23 mouse cellular contexts compared by ENCODE assay signal in the genomic region with DNA sequence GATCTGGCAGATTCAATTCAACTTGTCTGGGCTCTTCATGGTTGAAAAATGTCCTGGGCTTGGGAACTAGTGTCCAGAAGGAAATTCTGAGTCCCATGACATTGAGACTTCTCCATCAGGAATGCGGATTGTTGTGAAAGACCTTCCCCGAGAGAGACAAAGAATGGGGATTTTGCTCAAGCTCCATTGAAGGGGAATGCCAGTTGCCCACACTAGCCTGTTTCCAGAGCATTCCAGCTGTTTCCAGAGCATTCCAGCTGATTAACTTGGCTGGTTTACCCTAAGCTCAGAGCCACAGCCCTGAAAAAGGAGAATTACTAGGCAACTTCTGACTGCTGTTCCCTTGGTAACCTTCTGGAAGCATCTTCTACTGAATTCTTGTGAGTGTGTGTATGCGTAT. TPM values are rescaled to one million over a fixed set of nuclear protein-coding genes. Genes with fewer than 3 reads are reported as not detected.
DNase-seq lines count a peak whose midpoint lies in the region; ATAC-seq and TF ChIP-seq lines count a peak whose summit lies in the region.
"Had no signal": no experiment of that assay in that cellular context is flagged by ENCODE, and none has a peak within 500 bp of the region (broad histone marks: within the 10 kb centered on the region; RNA-seq: fewer than 3 reads in every experiment).

No protein-coding gene starts in this region.

- no peak overlapping the region for H3K4me2 ChIP-seq in lung, embryonic 16.5 days (ENCODE audit: low read depth, low read length)
- H3K4me2 ChIP-seq: hindbrain, embryonic 15.5 days; kidney, embryonic 15.5 days; liver, embryonic 11.5 days; midbrain, embryonic 15.5 days; stomach, embryonic 15.5 days had no signal

- no peak overlapping the region for H3K9ac ChIP-seq in lung, embryonic 16.5 days (ENCODE audit: low read length)
- H3K9ac ChIP-seq: forebrain, postnatal 0 days; hindbrain, embryonic 15.5 days; kidney, embryonic 15.5 days; midbrain, embryonic 15.5 days; stomach, embryonic 15.5 days had no signal

- no peak for TF ChIP-seq POLR2A in lung, adult 2 months (IDR thresholded peaks at IDR 0.05; ENCODE audit: borderline replicate concordance, extremely low read depth, low read depth, low read length)

- H3K9me3 ChIP-seq in lung, embryonic 16.5 days (ENCODE audit: control insufficient read depth, low read length), result no peaks in the 10 kb centered on the region
- H3K9me3 ChIP-seq: hindbrain, embryonic 15.5 days; midbrain, embryonic 15.5 days; stomach, embryonic 15.5 days had no signal

- H3K4me3 ChIP-seq in lung, embryonic 16.5 days (ENCODE audit: low read length), result no peak overlapping the region
- H3K4me3 ChIP-seq in lung, adult 2 months (replicated peaks; ENCODE audit: extremely low read depth, low read depth, low read length), result no peak overlapping the region
- H3K4me3 ChIP-seq: hindbrain, embryonic 15.5 days; kidney, embryonic 15.5 days; midbrain, embryonic 15.5 days; myocyte; stomach, embryonic 15.5 days had no signal

- no peak overlapping the region for H3K27ac ChIP-seq in lung, embryonic 16.5 days (ENCODE audit: low read length)
- H3K27ac ChIP-seq: hindbrain, embryonic 15.5 days; kidney, embryonic 15.5 days; midbrain, embryonic 15.5 days; stomach, embryonic 15.5 days had no signal

- peak; percentile 47 for DNase-seq in gastrocnemius, postnatal 25 days
- DNase-seq in gastrocnemius, adult 8-10 months (ENCODE audit: low spot score in 2 of 2), result no peak
- no peak for DNase-seq in lung, adult 2 months
- DNase-seq in fibroblast of lung, adult 2 months (ENCODE audit: low read depth), result peak; percentile 75
- DNase-seq in skeletal muscle tissue, adult 2 months (ENCODE audit: low read depth, low spot score), result peak; percentile 68
- DNase-seq in right cerebral cortex, postnatal 14 days, result no peak
- DNase-seq: adrenal gland, adult 2 months; cerebellum, adult 8-10 months; forebrain, postnatal 0 days; gastrocnemius, postnatal 36 days; kidney, postnatal 4 days; layer of hippocampus, adult 9-11 months; right cerebral cortex, postnatal 25 days; thymus, adult 18-20 months had no signal

- H3K27me3 ChIP-seq in lung, embryonic 16.5 days (ENCODE audit: control insufficient read depth, insufficient read depth, low read depth, low read length), result no peaks in the 10 kb centered on the region
- H3K27me3 ChIP-seq: hindbrain, embryonic 15.5 days; midbrain, embryonic 15.5 days; stomach, embryonic 15.5 days had no signal

- TF ChIP-seq CTCF in lung, adult 2 months (IDR thresholded peaks at IDR 0.05; ENCODE audit: insufficient read depth, low read length), result no peak

- 0 out of 2 replicates have a peak, but pooled peaks have one; percentile 17 for ATAC-seq in lung, embryonic 16.5 days (ENCODE audit: low read depth)
- ATAC-seq: forebrain, postnatal 0 days; intestine, embryonic 16.5 days; midbrain, embryonic 15.5 days had no signal

- WGBS in lung, embryonic 16.5 days, result 73% methylated on average over 3 of the region's 3 CpGs
- 74% methylated on average over 3 of the region's 3 CpGs for WGBS in lung, adult 2 months

- no peaks in the 10 kb centered on the region for H3K36me3 ChIP-seq in lung, embryonic 16.5 days (ENCODE audit: control insufficient read depth, insufficient read depth, low read length)
- H3K36me3 ChIP-seq: hindbrain, embryonic 15.5 days; kidney, embryonic 15.5 days; midbrain, embryonic 15.5 days; stomach, embryonic 15.5 days had no signal

- no peaks in the 10 kb centered on the region for H3K4me1 ChIP-seq in lung, embryonic 16.5 days (replicated peaks; ENCODE audit: control insufficient read depth, insufficient read depth, low read length)
- H3K4me1 ChIP-seq in lung, adult 2 months (ENCODE audit: control insufficient read depth, insufficient read depth, low read length), result no peaks in the 10 kb centered on the region
- H3K4me1 ChIP-seq: stomach, embryonic 15.5 days had no signal

RNA-seq across cellular contexts. Expression of gene Kazn, which starts 32.3 kb away (rescaled TPM):
- total RNA-seq in gastrocnemius, postnatal 25 days (2021), result 1 to 10 TPM; 1.9 to 2.5 TPM
- total RNA-seq in gastrocnemius, adult 8-10 months (2022), result 1 to 10 TPM; 1.3 to 1.9 (median 1.7) TPM
- 11.4 and 11.6 TPM in 2 replicates for polyA plus RNA-seq in lung, embryonic 16.5 days (2015; fragmentation: Nextera tagmentation; extraction: Ambion mirVana)
- 43.2 and 46.1 TPM in 2 replicates for polyA plus RNA-seq in lung, adult 2 months (2012; rRNA removed)
- total RNA-seq: MEL had no signal
- polyA plus RNA-seq: myocyte had no signal

Comparison
In these comparisons a context has a peak if more than half of its experiments do, and no peak if none do; other contexts are left out.
1. DNase-seq: peak in gastrocnemius, postnatal 25 days (single experiment), fibroblast of lung, adult 2 months (single experiment) and skeletal muscle tissue, adult 2 months (single experiment); none in gastrocnemius, adult 8-10 months (0 of 2), lung, adult 2 months (single experiment) and right cerebral cortex, postnatal 14 days (single experiment).